Mouse (Mus musculus): Measurements from ENCODE around the gene Fbxl8.

Fbxl8 gene

DNA sequence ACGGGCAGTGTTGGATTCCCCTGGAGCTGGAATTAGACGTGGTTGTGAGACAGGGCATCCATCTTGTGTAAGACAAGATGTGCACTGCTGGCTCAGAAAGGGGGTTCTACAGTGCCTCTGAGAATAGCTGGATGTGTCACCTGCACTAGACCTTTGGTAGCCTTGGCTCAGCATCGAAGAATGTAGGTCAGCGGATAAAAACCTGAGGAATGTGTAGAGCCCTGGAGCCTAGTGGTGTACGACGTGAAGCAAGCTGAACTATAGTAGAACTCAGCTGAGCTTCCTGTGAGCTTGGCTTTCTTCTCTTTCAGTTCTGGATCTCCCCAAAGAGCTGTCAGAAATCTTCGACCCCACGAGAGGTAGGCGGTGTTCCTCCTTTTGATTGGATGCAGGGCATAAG lies 39.4 kb downstream of the Fbxl8 start:
- no peak for DNase-seq (ENCODE audit: low read depth, low spot score)

DNA sequence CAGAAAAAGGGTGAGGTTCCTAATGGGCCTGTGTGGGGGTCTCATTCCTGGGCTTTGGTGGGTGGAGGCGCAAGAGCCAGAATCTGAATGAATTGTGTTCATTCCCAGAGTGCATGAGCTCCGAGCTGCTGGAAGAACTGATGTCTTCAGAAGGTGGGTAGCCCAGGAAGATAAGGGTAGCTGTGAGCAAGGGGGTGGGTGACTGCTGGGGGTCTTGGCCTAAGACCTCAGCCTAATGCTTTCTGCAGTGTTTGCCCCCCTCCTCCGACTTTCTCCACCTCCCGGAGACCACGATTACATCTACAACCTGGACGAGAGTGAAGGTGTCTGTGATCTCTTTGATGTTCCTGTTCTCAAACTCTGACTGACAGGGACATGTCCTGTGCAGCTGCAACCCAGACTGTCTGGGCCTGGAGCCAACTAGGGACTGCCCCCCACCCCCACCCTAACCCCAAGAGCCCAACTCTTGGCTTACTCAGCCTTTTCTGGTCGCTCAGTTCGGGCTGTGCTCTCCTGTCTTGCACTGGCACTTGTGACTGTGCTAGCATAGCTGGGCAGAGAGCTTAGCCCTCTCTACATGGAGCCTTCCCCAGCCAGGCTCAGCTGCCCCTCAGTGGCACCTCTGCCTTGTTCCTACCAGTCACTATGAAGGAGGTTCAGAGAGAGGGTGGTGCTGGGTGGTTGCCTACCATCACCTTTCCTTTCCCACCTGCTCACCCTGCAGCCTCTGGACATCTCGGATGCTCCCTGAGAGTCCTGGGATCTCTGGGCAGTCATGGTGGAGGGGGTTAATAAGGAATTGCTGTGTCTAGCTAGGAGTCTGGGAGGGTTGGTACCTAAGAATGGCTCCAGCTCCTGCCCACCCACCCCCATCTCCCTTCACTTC lies 40.1 kb downstream of the Fbxl8 start:
- no peak for DNase-seq (ENCODE audit: low read depth, low spot score)

GRCm38 (mm10) chr8:105305211-105306145 lies 41.0 kb downstream of the Fbxl8 start, which contains the start of gene Elmo3:
TSS of gene Elmo3 (plus strand) at chr8:105305601.
- DNase-seq (ENCODE audit: low read depth, low spot score): no peak

DNA sequence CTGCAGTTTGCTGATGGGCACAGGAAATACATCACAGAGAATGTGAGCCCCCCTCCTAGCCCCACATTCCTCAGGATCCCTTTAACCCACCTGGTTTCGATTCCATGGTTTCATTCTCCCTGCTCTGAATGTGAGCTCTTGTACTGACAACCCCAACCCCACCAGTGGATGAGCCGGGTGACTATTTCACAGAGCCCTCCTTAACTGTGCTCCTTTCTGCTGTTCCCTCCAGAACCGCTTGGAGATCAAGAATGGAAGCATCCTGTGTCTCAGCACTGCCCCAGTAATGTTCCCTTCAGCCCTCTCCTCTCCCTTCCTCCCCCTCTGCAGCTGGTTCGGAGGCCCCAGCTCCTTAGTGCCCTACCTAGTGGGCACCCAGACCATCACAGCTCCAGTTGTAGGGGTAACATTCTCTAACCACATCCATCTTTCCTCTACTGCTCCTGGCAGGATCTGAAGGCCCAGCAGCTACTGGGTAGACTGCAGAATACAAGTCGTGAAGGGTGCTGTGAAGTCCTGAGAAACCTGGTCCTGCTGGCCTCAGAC lies 41.8 kb downstream of the Fbxl8 start:
- no peak for DNase-seq (ENCODE audit: low read depth, low spot score)

DNA sequence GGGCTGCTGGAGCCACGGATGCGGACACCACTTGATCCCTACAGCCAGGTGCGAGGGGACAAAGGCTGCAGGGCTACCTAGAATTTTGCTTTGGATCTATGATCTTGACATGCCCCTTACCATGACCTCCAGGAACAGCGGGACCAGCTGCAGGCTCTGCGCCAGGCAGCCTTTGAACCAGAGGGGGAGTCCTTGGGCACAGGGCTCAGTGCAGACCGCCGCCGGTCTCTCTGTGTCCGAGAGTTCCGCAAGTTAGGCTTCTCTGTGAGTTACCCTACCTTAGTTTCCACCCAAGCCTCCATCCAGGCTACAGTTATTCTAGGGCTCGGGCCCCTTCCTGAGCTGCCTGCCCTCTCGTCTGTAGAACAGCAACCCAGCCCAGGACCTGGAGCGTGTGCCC lies 43.2 kb downstream of the Fbxl8 start:
- no peak for DNase-seq (ENCODE audit: low read depth, low spot score)

- no peak for DNase-seq (ENCODE audit: low read depth, low spot score)
Measured at GRCm38 (mm10) chr8:105308428-105308827, 44.0 kb downstream of the Fbxl8 start.

- no peak for DNase-seq (ENCODE audit: low read depth, low spot score)
Measured at GRCm38 (mm10) chr8:105309142-105309847, 44.8 kb downstream of the Fbxl8 start.

DNA sequence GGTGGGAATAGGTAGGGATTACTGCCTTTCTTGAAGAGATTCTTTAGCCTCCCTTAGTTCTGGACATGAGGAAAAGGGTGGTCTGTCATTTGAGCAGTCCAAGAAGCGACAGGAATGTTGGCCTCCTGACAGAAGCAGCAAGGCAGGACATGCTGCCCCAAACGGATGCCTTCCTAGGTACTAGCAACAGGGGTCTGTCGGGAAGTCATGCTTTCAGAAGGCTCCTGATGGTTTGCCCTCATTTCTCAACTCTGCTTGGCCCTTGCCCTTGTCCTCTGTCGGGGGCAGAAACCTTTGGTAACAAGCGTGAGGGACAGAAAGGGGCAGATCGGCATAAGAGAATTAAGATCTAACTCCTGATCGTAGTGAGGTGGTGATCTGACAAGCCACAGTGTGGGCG lies 45.7 kb downstream of the Fbxl8 start:
- DNase-seq (ENCODE audit: low read depth, low spot score): no peak

DNA sequence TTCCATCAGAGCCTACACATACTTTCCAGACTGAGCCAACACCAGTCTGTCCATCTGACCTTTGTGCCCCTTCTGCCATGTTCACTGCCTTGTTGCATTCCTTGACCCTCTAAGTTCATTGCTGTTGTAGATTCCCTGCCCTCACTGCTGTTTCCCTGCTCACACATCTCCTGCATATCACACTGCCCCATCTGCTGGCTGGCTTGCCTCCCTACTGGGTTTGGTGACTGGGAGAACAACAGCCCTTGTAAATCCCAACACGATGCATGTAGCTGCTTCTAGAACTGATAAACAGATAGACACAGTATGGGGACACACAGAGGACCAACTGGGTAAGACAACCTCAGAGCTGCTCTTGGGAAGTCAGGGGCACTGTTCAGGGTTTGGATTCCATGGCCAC lies 47.3 kb downstream of the Fbxl8 start:
- no peak for DNase-seq (ENCODE audit: low read depth, low spot score)

- no peak for DNase-seq (ENCODE audit: low read depth, low spot score)
Measured at GRCm38 (mm10) chr8:105312891-105313481, 48.5 kb downstream of the Fbxl8 start.

GRCm38 (mm10) chr8:105313622-105314402 lies 49.4 kb downstream of the Fbxl8 start:
- DNase-seq (ENCODE audit: low read depth, low spot score): no peak

DNA sequence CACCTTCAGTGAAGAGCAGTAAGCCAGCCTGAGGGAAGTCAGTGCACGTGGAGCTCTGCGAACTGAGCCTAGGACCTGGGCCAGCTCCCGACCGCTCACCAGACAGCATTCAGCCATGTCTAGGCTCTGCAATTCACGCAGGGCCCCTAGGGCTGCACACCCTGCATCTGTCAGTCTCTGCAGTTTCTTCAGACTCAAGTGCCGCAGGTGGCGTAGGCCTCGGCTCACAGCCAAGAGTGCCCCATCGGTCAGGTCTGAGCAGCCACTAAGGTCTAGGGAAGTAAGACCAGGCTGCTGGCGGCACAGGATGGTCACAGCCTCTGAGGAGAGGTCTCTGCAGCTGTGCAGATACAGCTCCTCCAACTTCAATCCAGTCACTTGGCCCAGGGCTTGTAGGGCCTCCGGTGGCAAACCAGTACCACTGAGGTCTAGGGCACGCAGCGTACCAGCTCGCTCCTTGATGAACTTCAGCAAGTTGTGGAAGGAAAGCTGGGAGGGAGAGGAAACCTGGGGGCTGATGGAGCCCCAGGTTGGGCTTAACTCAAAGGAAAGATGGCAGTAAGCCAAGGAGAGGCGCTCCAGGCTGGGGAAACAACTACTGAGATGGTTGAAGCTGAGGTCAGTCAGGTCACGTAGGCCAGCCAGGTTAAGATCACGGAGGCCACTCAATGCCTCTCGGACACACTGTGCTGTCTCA lies 50.8 kb downstream of the Fbxl8 start:
- DNase-seq (ENCODE audit: low read depth, low spot score): no peak

DNA sequence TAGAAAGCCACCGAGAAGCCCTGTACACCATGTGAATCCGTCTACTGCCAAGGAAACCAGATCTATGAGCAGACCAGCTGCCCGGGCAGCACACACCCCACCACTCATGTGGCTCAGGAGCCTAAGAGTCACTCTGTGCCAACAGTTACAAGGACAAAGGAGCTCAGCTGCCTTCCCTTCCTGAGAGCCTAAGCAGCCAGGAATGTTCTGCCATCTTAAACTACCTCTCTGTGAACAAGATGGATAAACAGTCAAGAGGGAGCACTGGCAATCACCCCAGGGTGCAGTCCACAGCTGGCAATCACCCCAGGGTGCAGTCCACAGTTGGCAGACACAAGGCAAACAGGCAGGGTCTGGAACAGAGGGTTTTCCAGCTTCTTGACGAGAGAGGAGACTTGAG lies 53.5 kb downstream of the Fbxl8 start:
- no peak for DNase-seq (ENCODE audit: low read depth, low spot score)

DNA sequence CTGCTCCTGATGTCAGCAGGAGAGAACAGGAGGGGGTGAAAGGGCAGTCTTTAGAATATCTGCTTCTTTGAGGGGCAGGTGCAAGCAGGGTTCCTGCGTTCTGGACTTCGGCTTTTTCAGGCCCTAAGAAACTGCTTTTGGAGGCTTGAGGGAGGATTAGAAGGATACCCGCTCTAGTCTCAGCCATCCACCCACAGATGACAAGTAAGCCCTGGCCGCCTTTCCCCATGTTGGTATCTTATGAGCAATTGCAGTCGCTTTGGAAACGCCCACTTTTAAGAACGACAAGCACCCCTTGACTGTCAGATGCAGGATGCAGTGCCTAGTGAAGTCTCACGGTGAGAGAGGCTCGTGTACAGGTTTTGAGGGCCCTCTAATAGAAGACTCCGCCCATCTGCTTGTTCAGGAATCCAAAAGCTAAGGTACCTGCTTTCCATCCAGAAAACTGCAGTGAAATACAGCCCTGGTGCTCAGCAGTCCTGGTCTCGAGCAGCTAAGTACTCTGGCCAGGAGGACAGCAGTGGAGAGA lies 54.3 kb downstream of the Fbxl8 start:
- no peak for DNase-seq (ENCODE audit: low read depth, low spot score)
